Mouse (Mus musculus) adipose tissue, adult 10 weeks (tissue): ENCODE measurements around the gene Smg6. TPM values are rescaled to one million over a fixed set of nuclear protein-coding genes. Genes with fewer than 3 reads are reported as not detected.

Source experiments
- polyA plus RNA-seq: library from polyadenylated mRNA; stranded (reverse); fragments of 350-450 nt; fragmentation: Illumina TruSeq; extraction: RNeasy Lipid Tissue Mini Kit (QIAGEN cat#74804); gene quantifications from one replicate; pipeline ENCODE4 v1.2.3, GENCODE M21; 2014; ENCODE audit warnings: low read depth, low replicate concordance

Smg6 gene
- polyA plus RNA-seq, result 24.4 TPM

DNA sequence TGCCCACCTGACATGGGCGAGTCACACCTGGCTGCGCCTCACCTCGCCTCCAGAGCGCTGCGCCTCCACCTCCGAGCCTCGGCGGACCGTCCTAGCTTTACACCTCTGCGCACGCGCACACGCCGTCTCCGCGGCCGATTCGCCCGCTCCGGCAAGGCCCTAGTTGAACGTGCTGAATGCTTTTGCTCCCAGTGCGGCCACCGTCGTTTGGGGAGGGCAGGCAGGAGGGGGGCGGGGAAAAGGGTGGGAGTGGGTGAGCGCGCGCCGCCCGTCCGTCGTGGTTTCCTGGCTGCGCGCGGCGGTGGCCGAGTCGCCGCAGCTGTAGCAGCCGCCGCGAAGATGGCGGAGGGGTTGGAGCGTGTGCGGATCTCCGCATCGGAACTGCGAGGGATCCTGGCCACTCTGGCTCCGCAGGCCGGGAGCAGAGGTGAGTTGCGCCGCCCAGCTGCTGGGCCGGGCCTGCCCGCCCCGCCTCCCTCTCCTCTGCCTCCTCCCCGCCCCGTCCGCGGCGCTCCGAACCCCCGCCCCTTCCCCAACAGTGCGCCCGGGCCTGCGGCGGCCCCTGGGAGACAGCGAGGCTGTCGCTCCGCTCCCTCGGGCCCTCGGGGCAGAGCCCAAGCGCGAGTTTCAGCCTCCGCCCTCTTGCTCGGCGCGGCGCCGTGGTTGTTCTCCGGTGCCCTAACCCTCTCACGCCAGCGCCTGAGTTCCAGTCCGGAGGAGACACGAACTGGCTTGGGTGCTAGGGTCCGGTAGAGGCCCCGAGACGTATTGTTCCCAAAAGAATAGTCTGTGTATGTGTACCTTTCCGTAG, at the start of gene Smg6, which contains the start of gene Srr:
TSS of gene Smg6 (plus strand) at position 247 of the 811 bp plus-strand sequence.
TSS of gene Srr (minus strand) at position 372 of the 811 bp plus-strand sequence.

DNA sequence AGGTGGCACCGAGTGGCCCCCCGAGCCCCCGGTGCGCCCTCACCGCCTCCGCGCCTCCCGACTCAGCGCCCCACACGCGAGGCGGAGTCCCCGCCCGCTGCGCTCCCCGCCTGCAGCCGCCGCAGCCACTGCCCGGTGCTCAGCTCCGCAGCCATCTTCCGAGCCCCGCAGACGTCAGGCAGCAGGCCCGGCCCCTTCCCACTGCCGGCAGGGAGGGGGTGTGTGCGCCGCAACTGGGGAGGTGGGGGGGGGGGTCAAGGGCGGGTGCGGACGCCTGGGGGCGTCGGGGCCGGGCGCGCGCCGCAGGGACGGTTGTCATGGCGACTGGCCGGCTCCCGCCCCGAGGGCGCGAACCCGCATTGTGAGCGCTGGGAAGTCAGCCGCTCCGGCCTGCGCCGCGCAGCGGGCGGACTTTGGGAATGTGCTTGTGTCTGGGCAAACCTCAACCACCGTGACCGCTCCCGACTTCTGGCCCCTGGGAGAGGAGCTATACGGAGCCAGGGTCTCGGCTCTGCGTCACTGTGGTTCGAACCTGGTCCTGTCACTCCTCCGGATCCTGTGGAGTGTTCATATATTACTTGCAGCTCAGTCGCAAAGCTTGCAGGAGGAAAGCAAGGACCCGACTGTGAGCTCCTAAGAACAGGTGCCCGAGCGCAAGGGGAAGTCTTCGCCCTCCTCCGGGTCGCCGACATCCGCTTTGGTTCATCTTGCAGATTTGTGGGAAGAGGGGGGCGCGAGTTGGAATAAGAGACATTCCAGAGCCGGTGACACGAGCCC, 28.5 kb upstream of the Smg6 start, which contains the start of gene Sgsm2:
TSS of gene Sgsm2 (minus strand) at position 160 of the 777 bp plus-strand sequence.

DNA sequence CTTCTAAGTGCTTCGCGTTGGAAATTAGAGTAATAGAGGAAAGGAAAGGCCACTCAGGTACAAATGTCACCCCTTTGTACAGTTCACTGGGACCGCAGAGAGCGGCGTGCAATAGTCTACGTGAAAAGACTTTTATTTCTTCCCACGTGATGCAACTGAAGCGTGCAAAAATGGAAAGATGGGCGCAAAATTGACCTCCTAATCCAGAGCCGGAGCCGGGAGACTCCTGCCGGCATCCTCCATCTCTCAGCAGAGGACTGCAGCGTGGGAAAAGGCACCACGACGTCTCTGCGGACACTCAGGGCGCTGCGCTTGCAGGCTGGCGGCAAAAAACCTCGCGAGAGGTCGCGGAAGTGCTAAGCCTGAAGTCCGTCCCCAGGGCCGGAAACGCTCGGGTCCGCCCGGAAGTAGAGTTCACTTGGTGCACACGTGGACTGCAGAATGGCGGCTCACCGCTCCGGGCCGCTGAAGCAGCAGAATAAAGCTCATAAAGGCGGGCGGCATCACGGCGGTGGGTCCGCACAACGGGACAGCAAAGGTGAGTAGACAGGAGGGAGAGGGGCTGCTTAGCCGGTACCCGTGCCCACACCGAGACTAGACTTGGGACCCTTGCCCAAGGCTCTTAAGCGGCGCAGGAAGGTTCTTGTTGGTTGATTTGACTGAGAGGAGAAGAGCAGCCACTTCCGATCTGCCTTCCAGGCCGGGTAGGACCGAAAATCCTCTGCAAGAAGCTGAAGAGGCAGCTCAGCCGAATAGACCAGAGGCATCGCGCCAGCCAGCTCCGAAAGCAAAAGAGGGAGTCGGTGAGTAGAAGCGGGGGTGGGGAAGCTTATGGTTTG, 27.7 kb upstream of the Smg6 start, which contains the start of gene Tsr1:
TSS of gene Tsr1 (plus strand) at position 394 of the 839 bp plus-strand sequence.

DNA sequence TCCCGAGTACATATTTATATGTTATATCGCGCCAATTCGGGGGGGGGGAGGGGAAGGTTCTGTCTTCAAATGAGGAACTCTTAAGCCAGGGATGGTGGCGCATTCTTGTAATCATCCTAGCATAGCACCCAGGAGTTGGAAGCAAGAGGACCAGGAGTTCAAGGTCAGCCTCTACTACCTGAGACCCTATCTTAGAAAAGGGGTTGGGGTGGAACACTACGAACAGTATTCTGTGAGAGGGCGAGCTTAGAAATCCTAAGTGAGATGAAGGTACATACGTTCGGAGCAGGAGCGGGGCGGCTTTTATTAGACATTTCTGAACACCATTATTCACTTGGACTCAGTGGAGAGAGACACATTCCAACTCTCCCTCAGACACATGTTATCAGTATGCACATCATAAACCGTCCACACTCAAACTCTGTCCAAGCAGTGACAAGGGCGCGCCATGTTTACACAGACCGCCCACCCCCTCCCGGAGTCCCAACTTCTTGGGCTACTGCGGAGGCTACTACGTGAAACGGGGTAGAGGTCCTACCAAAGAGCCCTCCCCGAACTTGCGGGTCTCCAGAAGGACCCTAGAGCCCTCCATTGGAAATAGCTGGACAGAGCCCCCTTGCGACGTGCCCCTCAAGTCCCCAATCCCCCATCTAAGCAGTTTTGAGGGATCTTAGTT, 243.9 kb downstream of the Smg6 start, which contains the start of gene Hic1:
TSS of gene Hic1 (minus strand) at position 115 of the 676 bp plus-strand sequence.

DNA sequence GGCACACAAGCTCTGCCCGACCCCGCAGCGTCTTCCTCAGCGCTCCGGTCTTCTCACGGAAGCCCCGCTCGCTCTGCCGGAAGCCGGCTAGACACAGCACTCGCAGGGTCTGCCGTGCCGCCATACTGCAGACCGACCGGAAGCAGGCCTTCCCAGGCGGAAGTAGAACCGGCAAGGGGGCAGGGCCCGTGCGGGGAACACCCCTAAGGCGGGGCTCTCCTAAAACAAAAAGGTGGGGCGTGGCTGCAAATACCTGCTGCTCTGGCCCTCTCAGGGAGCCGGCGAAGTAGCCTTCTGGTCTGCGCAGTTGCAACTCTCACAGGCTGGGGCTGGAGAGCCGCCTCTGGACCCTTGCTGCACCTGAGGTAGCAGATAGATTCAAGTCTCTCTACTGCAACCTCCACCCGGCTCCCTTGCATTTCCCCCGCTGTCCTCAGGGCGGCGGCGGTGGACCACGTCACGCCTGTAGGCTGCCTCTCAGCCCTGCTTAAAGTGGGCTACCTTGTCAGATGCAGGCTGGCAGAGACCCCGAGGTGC, 253.1 kb downstream of the Smg6 start, which contains the start of gene Ovca2:
TSS of gene Ovca2 (minus strand) at position 164 of the 537 bp plus-strand sequence.

DNA sequence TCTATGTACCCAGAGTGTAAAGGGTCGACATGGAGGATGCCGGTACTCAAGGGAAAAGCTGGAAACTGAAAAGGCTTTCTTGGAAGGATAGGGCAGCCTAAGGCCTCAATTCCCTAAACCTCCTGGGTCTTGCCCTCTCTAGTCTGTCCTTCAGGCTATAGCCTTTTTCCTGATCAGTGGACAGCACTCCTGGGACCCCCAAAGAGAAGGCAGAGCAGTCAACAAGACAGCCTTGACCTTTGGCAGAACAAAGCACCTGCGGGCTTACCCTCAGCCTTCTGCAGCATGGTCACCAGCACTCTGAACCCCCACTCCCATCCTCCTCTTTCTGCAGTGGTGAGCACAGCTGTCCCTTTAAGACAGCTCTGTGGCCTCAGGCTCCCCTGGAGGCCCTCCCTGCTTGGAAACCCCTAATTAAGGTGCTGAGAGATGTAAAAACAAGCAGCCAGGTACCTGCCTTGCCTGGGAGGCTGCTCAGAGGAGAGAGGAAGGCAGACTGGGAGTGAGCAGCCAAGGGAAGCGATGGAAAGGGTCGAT, 265.4 kb downstream of the Smg6 start, which contains the start of gene Dph1:
TSS of gene Dph1 (minus strand) at position 337 of the 537 bp plus-strand sequence.

DNA sequence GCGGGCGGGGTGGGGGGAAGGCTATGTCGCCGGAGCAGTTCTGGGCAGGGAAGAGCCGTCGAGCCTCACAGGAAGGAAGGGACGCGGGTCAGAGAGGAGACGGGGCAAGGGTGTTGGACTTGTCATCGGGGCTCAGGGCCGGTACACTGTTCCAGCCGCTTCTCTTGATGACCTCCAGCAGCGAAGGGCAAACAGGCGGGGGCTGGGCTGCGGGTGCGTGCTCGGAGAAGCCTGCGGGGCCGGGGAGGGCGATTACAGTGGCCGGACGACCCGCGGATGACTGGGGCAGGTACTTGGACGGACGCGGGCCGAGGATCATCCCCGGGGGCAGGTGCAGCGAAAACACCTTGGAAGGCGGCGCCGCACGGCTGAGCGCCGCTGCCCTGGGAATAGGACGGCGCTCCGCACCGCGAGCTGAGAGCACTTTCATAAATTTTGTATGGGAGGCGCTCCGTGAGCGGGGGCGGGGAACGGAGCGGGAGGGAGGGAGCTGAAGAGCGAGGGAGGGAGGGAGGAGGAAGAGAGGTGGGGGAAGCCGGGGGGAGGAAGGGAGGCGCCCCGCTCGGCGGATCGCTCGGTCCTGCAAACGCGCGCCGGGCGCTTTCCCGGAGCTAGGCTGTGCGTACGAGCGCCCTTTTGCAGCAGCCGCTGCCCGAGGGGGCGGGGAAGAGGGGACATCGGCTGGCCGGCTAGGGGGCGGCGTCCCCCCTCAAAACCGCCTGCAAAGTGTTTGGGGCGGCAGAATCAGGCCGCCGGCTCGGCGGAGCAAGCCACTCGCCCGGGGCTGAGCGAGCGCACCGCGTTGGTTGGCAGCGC, 267.8 kb downstream of the Smg6 start, which contains the start of gene Rtn4rl1:
TSS of gene Rtn4rl1 (plus strand) at position 528 of the 816 bp plus-strand sequence.

Other genes with a start within 250 kb of the Smg6 start
- gene Pafah1b1, start 201.2 kb upstream of the Smg6 start, polyA plus RNA-seq, result 63.9 TPM
- gene Mettl16, start 155.0 kb upstream of the Smg6 start, polyA plus RNA-seq, result 15.0 TPM
- gene Mnt, start 94.9 kb upstream of the Smg6 start, polyA plus RNA-seq, result 19.1 TPM
- 24.0 TPM for gene Sgsm2, start 28.8 kb upstream of the Smg6 start, polyA plus RNA-seq
- gene Tsr1, start 27.8 kb upstream of the Smg6 start, polyA plus RNA-seq, result 20.3 TPM
- gene Srr, start 125 bp downstream of the Smg6 start, polyA plus RNA-seq, result 35.6 TPM
- gene Hic1, start 243.7 kb downstream of the Smg6 start, polyA plus RNA-seq, result 10.4 TPM